Mouse (Mus musculus) liver, postnatal 0 days (tissue): ENCODE data around the gene Dnajb11.

Experiments used
- CTCF ChIP-seq: sonication (generic); IDR thresholded peaks from 2 replicates; pipeline ENCODE4 v1.5.1; 2016; ENCODE audit warnings: antibody characterized with exemption, low read depth
- EP300 ChIP-seq: IDR thresholded peaks from 2 replicates; pipeline ENCODE4 v1.6.1; 2016; ENCODE audit warnings: antibody characterized with exemption, low read depth, mild to moderate bottlenecking

GRCm38 (mm10) chr16:22844061-22844801 lies 13.4 kb upstream of the Dnajb11 start:
- no peak for TF ChIP-seq CTCF
- TF ChIP-seq EP300, result no peak
